Mouse (Mus musculus) liver, embryonic 11.5 days (tissue): ENCODE results near the gene Hpse. TPM values are rescaled to one million over a fixed set of nuclear protein-coding genes. Genes with fewer than 3 reads are reported as not detected.

Experiments used
- ATAC-seq: fragments of 200-750 bp; cut with Nextera tagmentation; replicated peaks from 2 replicates; pipeline ENCODE4 v1.8.0; 2017; ENCODE audit warnings: moderate number of reproducible peaks, mild to moderate bottlenecking, moderate TSS enrichment, moderate library complexity; ENCODE audit not compliant: low FRiP score
- DNase-seq: peaks from one replicate; pipeline ENCODE4 v3.0.0-alpha.2; 2017; ENCODE audit warnings: low spot score
- H3K27ac ChIP-seq: fragments of 300-500 bp; sonication (generic); 2 replicates; pipeline ENCODE4 v1.5.1; 2014; ENCODE audit warnings: mild to moderate bottlenecking, low read depth, low read length, control low read depth
- H3K27me3 ChIP-seq: fragments of 300-500 bp; sonication (generic); replicated peaks from 2 replicates; pipeline ENCODE4 v1.6.1; 2014; ENCODE audit warnings: low read length, mixed read lengths; ENCODE audit not compliant: control insufficient read depth, insufficient read depth
- H3K36me3 ChIP-seq: fragments of 300-500 bp; sonication (generic); 2 replicates; pipeline ENCODE4 v1.6.1; 2014; ENCODE audit warnings: mild to moderate bottlenecking, low read length, moderate library complexity, mixed read lengths; ENCODE audit not compliant: control insufficient read depth, insufficient read depth
- H3K4me1 ChIP-seq: fragments of 300-500 bp; sonication (generic); replicated peaks from 2 replicates; pipeline ENCODE4 v1.6.1; 2014; ENCODE audit warnings: low read length, mixed read lengths; ENCODE audit not compliant: control insufficient read depth, insufficient read depth
- H3K4me2 ChIP-seq: fragments of 300-500 bp; sonication (generic); 2 replicates; pipeline ENCODE4 v1.6.1; 2014; ENCODE audit warnings: mild to moderate bottlenecking, control low read depth, moderate library complexity
- H3K4me3 ChIP-seq: fragments of 300-500 bp; sonication (generic); 2 replicates; pipeline ENCODE4 v1.5.1; 2014; ENCODE audit warnings: low read depth, low read length, control low read depth
- H3K9ac ChIP-seq: fragments of 300-500 bp; sonication (generic); 2 replicates; pipeline ENCODE4 v1.6.1; 2014; ENCODE audit warnings: low read depth, low read length, control low read depth
- H3K9me3 ChIP-seq: fragments of 300-500 bp; sonication (generic); 2 replicates; pipeline ENCODE4 v1.6.1; 2016; ENCODE audit warnings: low read length, inconsistent platforms, mixed read lengths; ENCODE audit not compliant: control insufficient read depth
- WGBS: fragments of 180-500 bp; shearing (Covaris S2); extraction: QIAGEN DNeasy Blood & Tissue Kit; methylation state at CpG from one replicate; pipeline ENCODE4 v1.1.7; 2014; 5-methylcytosine and 5-hydroxymethylcytosine counted together
- polyA plus RNA-seq: library from polyadenylated mRNA; unstranded; fragments of >200 nt; fragmentation: Nextera tagmentation; extraction: Ambion mirVana; gene quantifications from 2 replicates; pipeline ENCODE4 v1.2.1, GENCODE M21; 2014

Hpse gene
- polyA plus RNA-seq, 1 experiment from 2014 or later: 2.0 TPM

GRCm38 (mm10) chr5:100706675-100707074 lies 12.8 kb downstream of the Hpse start:
- 69% methylated on average over 8 of the region's 8 CpGs for WGBS
- ATAC-seq: no peak
- no peak overlapping the region for H3K4me2 ChIP-seq

GRCm38 (mm10) chr5:100704272-100704671 lies 15.2 kb downstream of the Hpse start:
- H3K4me1 ChIP-seq: no peaks in the 10 kb centered on the region
- no peaks in the 10 kb centered on the region for H3K36me3 ChIP-seq
- no peak overlapping the region for H3K4me3 ChIP-seq
- no peak overlapping the region for H3K4me2 ChIP-seq
- no peak overlapping the region for H3K27ac ChIP-seq
- H3K9me3 ChIP-seq: no peaks in the 10 kb centered on the region
- DNase-seq: no peak
- no peak for ATAC-seq
- H3K9ac ChIP-seq: no peak overlapping the region
- no peaks in the 10 kb centered on the region for H3K27me3 ChIP-seq
- 99% methylated on average over 2 of the region's 2 CpGs for WGBS

More at GRCm38 (mm10) chr5:100706675-100707074, 12.8 kb downstream of the Hpse start:
- no peak overlapping the region for H3K9ac ChIP-seq
- no peak for DNase-seq
- H3K4me1 ChIP-seq: 0 out of 2 replicates have a peak, but pooled peaks cover 3% of the 10 kb centered on the region
- no peaks in the 10 kb centered on the region for H3K36me3 ChIP-seq
- H3K27me3 ChIP-seq: no peaks in the 10 kb centered on the region
- H3K4me3 ChIP-seq: no peak overlapping the region
- no peak overlapping the region for H3K27ac ChIP-seq
- H3K9me3 ChIP-seq: no peaks in the 10 kb centered on the region

- no peak for DNase-seq
- 79% methylated on average over 3 of the region's 3 CpGs for WGBS
- Histone ChIP-seq H3K36me3 (no peaks in the 10 kb centered on the region), H3K4me1 (no peaks in the 10 kb centered on the region), H3K27ac (no peak overlapping the region), H3K9me3 (no peaks in the 10 kb centered on the region), H3K27me3 (no peaks in the 10 kb centered on the region), H3K4me3 (no peak overlapping the region), H3K9ac (no peak overlapping the region), H3K4me2 (no peak overlapping the region)
- ATAC-seq: no peak
These were observed 17.2 kb downstream of the Hpse start for GRCm38 (mm10) chr5:100702325-100702724.

GRCm38 (mm10) chr5:100700861-100701620 lies 18.5 kb downstream of the Hpse start:
- Histone ChIP-seq H3K4me3 (no peak overlapping the region), H3K27ac (no peak overlapping the region), H3K9ac (no peak overlapping the region), H3K36me3 (no peaks in the 10 kb centered on the region), H3K9me3 (no peaks in the 10 kb centered on the region), H3K27me3 (no peaks in the 10 kb centered on the region), H3K4me2 (no peak overlapping the region), H3K4me1 (no peaks in the 10 kb centered on the region)
- no peak for ATAC-seq
- DNase-seq: no peak
- 79% methylated on average over 13 of the region's 13 CpGs for WGBS

DNA sequence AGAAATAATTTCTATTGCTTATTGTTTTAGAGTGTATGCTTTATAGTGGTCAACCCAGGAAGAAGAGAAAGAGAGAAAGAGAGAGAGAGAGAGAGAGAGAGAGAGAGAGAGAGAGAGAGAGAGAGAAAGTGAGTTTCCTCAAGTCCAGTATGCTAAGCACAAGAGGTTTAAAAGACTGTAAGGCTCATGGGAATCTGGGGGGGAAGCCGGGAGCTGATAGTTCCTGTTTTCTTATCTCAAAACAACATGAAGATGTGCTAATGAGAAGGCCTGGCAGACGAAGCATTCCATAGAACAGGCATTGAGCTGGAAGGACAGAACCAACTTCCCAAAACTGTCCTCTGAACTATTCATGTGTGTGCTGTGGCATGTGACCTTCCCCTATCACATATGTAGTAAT lies 21.6 kb downstream of the Hpse start:
- DNase-seq: no peak
- WGBS: 19% methylated on average over 2 of the region's 2 CpGs
- H3K4me1 ChIP-seq: no peaks in the 10 kb centered on the region
- H3K27ac ChIP-seq: no peak overlapping the region
- ATAC-seq: no peak
- H3K27me3 ChIP-seq: no peaks in the 10 kb centered on the region
- no peaks in the 10 kb centered on the region for H3K36me3 ChIP-seq
- H3K4me3 ChIP-seq: no peak overlapping the region
- H3K9me3 ChIP-seq: no peaks in the 10 kb centered on the region
- H3K4me2 ChIP-seq: no peak overlapping the region
- no peak overlapping the region for H3K9ac ChIP-seq

DNA sequence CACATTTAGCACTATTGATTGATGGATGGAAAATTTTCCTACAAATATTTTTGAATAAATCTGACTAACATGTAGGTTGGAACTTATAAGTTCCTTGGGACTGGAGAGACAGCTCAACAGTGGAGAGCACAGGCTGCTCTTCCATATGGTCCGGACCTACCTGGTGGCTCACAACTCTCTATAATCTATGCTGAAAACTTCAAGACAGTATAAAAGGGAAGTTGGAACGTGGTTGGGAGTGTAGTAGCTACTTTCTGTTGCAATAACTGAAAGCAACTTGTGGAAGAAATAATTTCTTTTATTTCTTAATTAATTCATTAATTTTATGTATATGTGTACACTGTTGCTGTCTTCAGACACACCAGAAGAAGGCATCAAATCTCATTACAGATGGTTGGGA lies 22.1 kb downstream of the Hpse start:
- Histone ChIP-seq H3K27ac (no peak overlapping the region), H3K27me3 (no peaks in the 10 kb centered on the region), H3K4me3 (no peak overlapping the region), H3K36me3 (no peaks in the 10 kb centered on the region), H3K9me3 (no peaks in the 10 kb centered on the region), H3K9ac (no peak overlapping the region), H3K4me1 (no peaks in the 10 kb centered on the region), H3K4me2 (no peak overlapping the region)
- ATAC-seq (no peak), DNase-seq (no peak)
- 62% methylated on average over 2 of the region's 2 CpGs for WGBS

GRCm38 (mm10) chr5:100685631-100686030 lies 33.9 kb downstream of the Hpse start:
- Histone ChIP-seq H3K4me2 (no peak overlapping the region), H3K9ac (no peak overlapping the region), H3K4me3 (no peak overlapping the region), H3K27me3 (no peaks in the 10 kb centered on the region), H3K9me3 (no peaks in the 10 kb centered on the region), H3K27ac (no peak overlapping the region), H3K36me3 (no peaks in the 10 kb centered on the region), H3K4me1 (no peaks in the 10 kb centered on the region)
- DNase-seq (no peak), ATAC-seq (no peak)
- whole genome bisulfite sequencing: 60% methylated on average over 4 of the region's 4 CpGs

DNA sequence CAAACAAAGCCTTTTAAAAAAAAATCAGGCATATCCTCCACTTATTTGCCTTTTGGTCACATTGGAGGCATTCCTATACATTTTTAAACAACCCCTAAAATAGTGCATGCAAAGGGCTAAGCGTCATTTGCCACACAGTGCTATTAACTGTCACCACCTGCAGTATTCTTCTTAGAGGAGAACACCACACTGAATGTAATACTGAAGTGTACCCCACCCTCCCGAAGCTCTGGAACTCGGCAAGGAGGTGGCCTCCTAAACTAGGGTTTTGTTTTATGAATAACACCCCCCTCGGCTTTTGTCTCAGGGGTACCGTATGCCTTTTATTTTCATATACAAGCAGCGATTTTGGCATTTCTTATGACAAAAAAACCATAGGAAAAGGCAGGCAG lies 39.0 kb downstream of the Hpse start:
- WGBS: 83% methylated on average over 6 of the region's 6 CpGs
- Histone ChIP-seq H3K27me3 (no peaks in the 10 kb centered on the region), H3K4me3 (no peak overlapping the region), H3K4me1 (no peaks in the 10 kb centered on the region), H3K36me3 (no peaks in the 10 kb centered on the region), H3K9me3 (no peaks in the 10 kb centered on the region), H3K4me2 (no peak overlapping the region), H3K9ac (no peak overlapping the region), H3K27ac (no peak overlapping the region)
- ATAC-seq (no peak), DNase-seq (no peak)

DNA sequence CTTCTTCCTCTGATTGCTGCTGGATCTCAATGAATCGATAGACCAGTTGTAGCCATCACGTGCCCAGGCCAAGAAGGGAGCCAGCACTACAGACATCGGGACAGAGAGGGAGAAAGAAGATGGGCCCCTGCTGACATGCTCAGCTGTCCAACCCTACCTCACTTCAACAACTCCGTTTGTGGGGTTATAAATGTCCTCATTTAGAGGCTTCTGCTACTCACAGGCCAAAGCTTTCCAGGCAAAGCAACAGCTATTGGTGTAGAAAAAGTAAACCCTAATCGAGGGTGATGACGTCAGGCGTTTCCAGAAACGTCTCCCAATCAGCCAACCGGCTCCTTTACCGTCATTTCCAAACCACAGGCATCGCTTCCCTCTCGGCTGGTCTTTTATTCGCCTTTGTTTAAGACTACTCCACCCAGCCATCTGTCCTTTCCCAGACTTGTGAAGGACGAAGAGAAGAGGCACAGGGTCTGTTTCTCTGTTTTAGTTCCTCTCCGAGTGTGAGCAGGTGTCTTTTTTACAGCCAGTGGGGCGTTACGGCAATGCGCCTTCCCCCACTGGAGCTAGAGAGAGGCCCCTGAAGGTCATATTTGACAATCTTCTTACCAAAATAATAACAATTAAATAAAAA lies 39.5 kb downstream of the Hpse start:
- no peak overlapping the region for H3K27ac ChIP-seq
- H3K27me3 ChIP-seq: no peaks in the 10 kb centered on the region
- no peaks in the 10 kb centered on the region for H3K36me3 ChIP-seq
- no peak overlapping the region for H3K9ac ChIP-seq
- no peak for ATAC-seq
- no peak overlapping the region for H3K4me3 ChIP-seq
- no peaks in the 10 kb centered on the region for H3K9me3 ChIP-seq
- WGBS: 74% methylated on average over 18 of the region's 18 CpGs
- H3K4me1 ChIP-seq: peaks cover 2% of the 10 kb centered on the region; the same call in 1 of the 2 replicates
- no peak overlapping the region for H3K4me2 ChIP-seq
- no peak for DNase-seq
